22 mouse cellular contexts compared by ENCODE assay signal in genomic region chr17:47465016-47465415, GRCm38 (mm10). TPM values are rescaled to one million over a fixed set of nuclear protein-coding genes. Genes with fewer than 3 reads are reported as not detected.
"Had no signal": no experiment of that assay in that cellular context is flagged by ENCODE, and none has a peak within 500 bp of the region (broad histone marks: within the 10 kb centered on the region; RNA-seq: fewer than 3 reads in every experiment).

No protein-coding gene starts in this region.

- H3K9me3 ChIP-seq: limb, embryonic 10.5 days; limb, embryonic 13.5 days; liver, embryonic 13.5 days had no signal

- H3K36me3 ChIP-seq: limb, embryonic 13.5 days; liver, embryonic 13.5 days had no signal

- H3K4me3 ChIP-seq: limb, embryonic 10.5 days; limb, embryonic 13.5 days; liver, embryonic 13.5 days had no signal

- H3K4me2 ChIP-seq: limb, embryonic 13.5 days; liver, embryonic 13.5 days; midbrain, embryonic 11.5 days had no signal

- DNase-seq: kidney, adult 18-20 months; kidney, adult 9 months; kidney, postnatal 14 days; kidney, postnatal 4 days; liver, embryonic 13.5 days; lung, adult 2 months; lung, postnatal 14 days; lung, postnatal 4 days; midbrain, embryonic 14.5 days; thymus, adult 18-20 months; thymus, postnatal 4 days had no signal

- H3K27ac ChIP-seq: limb, embryonic 10.5 days; limb, embryonic 13.5 days had no signal

- H3K9ac ChIP-seq: limb, embryonic 13.5 days; liver, embryonic 13.5 days had no signal

RNA-seq across cellular contexts. Expression of gene 1700001C19Rik, which starts 27.8 kb away (rescaled TPM):
- total RNA-seq: layer of hippocampus, adult 18-20 months; layer of hippocampus, postnatal 25 days; megakaryocyte-erythroid progenitor cell, adult 5-6 weeks had no signal
- polyA plus RNA-seq: kidney, embryonic 16.5 days; lung, embryonic 16.5 days; small intestine, adult 2 months; spleen, adult 2 months had no signal

RNA-seq across cellular contexts. Expression of gene AI661453, which starts 28.6 kb away (rescaled TPM):
- polyA plus RNA-seq: neural tube, embryonic 14.5 days had no signal
